Mouse (Mus musculus): ENCODE measurements around the gene Olfr1009.

GRCm38 (mm10) chr2:85711159-85711558 lies 4.1 kb upstream of the Olfr1009 start:
- TF ChIP-seq CTCF (IDR thresholded peaks at IDR 0.05; ENCODE audit: extremely low read depth, insufficient read length, insufficient replicate concordance, low read depth, low read length) (no peak), POLR2A (IDR thresholded peaks at IDR 0.05; ENCODE audit: low read depth, low read length) (no peak)
